Comparison of ENCODE assay signal across 7 mouse cellular contexts in the genomic region with DNA sequence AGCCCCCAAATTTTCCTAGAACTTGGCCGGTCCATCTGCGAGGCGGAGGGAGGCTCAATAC. TPM values are rescaled to one million over a fixed set of nuclear protein-coding genes. Genes with fewer than 3 reads are reported as not detected.
DNase-seq lines count a peak whose midpoint lies in the region; ATAC-seq lines count a peak whose summit lies in the region.

A gene (minus strand): TSS at position 14 of the 61 bp plus-strand sequence.

- peaks cover 13% of the 10 kb centered on the region for H3K4me1 ChIP-seq in lung, embryonic 16.5 days (replicated peaks; ENCODE audit: control insufficient read depth, insufficient read depth, low read length)
- peaks cover 6% of the 10 kb centered on the region; the same call in 1 of the 2 replicates for H3K4me1 ChIP-seq in forebrain, embryonic 11.5 days (replicated peaks; ENCODE audit: control insufficient read depth, insufficient read depth, low read length)
- peaks cover 27% of the 10 kb centered on the region for H3K4me1 ChIP-seq in limb, embryonic 13.5 days
- peaks cover 13% of the 10 kb centered on the region; the same call in 1 of the 2 replicates for H3K4me1 ChIP-seq in stomach, embryonic 14.5 days (ENCODE audit: control insufficient read depth, insufficient read depth, low read length)

- WGBS in lung, embryonic 16.5 days: 2% methylated on average over 3 of the region's 3 CpGs
- 2% methylated on average over 3 of the region's 3 CpGs for WGBS in forebrain, embryonic 11.5 days
- 0% methylated on average over 3 of the region's 3 CpGs for WGBS in limb, embryonic 13.5 days
- WGBS in stomach, embryonic 14.5 days: 0% methylated on average over 3 of the region's 3 CpGs

- H3K9ac ChIP-seq in lung, embryonic 16.5 days (ENCODE audit: low read length): peak within 1 kb of the TSS; percentile 83
- H3K9ac ChIP-seq in forebrain, embryonic 11.5 days (ENCODE audit: low read length): peak within 1 kb of the TSS; percentile 79
- peak within 1 kb of the TSS; percentile 86 for H3K9ac ChIP-seq in limb, embryonic 13.5 days
- peak within 1 kb of the TSS; percentile 74 for H3K9ac ChIP-seq in stomach, embryonic 14.5 days (replicated peaks; ENCODE audit: low read depth, low read length)

- peak within 1 kb of the TSS; percentile 60 for H3K27ac ChIP-seq in lung, embryonic 16.5 days (ENCODE audit: low read length)
- peak within 1 kb of the TSS; percentile 14; the same call in 1 of the 2 replicates for H3K27ac ChIP-seq in forebrain, embryonic 11.5 days (ENCODE audit: low read depth, low read length)
- peak within 1 kb of the TSS; percentile 34; the same call in 1 of the 2 replicates for H3K27ac ChIP-seq in limb, embryonic 13.5 days
- peak within 1 kb of the TSS; percentile 27 for H3K27ac ChIP-seq in stomach, embryonic 14.5 days (ENCODE audit: low read length)

- H3K4me2 ChIP-seq in lung, embryonic 16.5 days (ENCODE audit: low read depth, low read length): peak within 1 kb of the TSS; percentile 92
- H3K4me2 ChIP-seq in forebrain, embryonic 11.5 days (ENCODE audit: low read depth, low read length, severe bottlenecking): peak within 1 kb of the TSS; percentile 79
- H3K4me2 ChIP-seq in limb, embryonic 13.5 days (replicated peaks): peak within 1 kb of the TSS; percentile 70
- peak within 1 kb of the TSS; percentile 82 for H3K4me2 ChIP-seq in stomach, embryonic 14.5 days (replicated peaks; ENCODE audit: low read depth, low read length)

- peak within 1 kb of the TSS; percentile 77 for H3K4me3 ChIP-seq in lung, embryonic 16.5 days (ENCODE audit: low read length)
- H3K4me3 ChIP-seq in forebrain, embryonic 11.5 days (ENCODE audit: low read depth, low read length): peak within 1 kb of the TSS; percentile 66
- peak within 1 kb of the TSS; percentile 79 for H3K4me3 ChIP-seq in limb, embryonic 13.5 days
- H3K4me3 ChIP-seq in stomach, embryonic 14.5 days (ENCODE audit: low read depth, low read length): peak within 1 kb of the TSS; percentile 59

- no peaks in the 10 kb centered on the region for H3K27me3 ChIP-seq in lung, embryonic 16.5 days (ENCODE audit: control insufficient read depth, insufficient read depth, low read depth, low read length)
- H3K27me3 ChIP-seq in forebrain, embryonic 11.5 days (ENCODE audit: control insufficient read depth, insufficient read depth, low read length): no peaks in the 10 kb centered on the region; the same call in 1 of the 2 replicates
- 0 out of 2 replicates have a peak, but pooled peaks cover 9% of the 10 kb centered on the region for H3K27me3 ChIP-seq in limb, embryonic 13.5 days
- no peaks in the 10 kb centered on the region for H3K27me3 ChIP-seq in stomach, embryonic 14.5 days (ENCODE audit: control insufficient read depth, insufficient read depth, low read length)

- no peaks in the 10 kb centered on the region for H3K9me3 ChIP-seq in lung, embryonic 16.5 days (ENCODE audit: control insufficient read depth, low read length)
- no peaks in the 10 kb centered on the region for H3K9me3 ChIP-seq in forebrain, embryonic 11.5 days (ENCODE audit: control insufficient read depth, low read length)
- no peaks in the 10 kb centered on the region for H3K9me3 ChIP-seq in limb, embryonic 13.5 days
- H3K9me3 ChIP-seq in stomach, embryonic 14.5 days (ENCODE audit: control insufficient read depth, low read depth, low read length): no peaks in the 10 kb centered on the region

- DNase-seq in lung, postnatal 4 days: no peak
- DNase-seq in forebrain, embryonic 11.5 days (ENCODE audit: low spot score): no peak
- DNase-seq in adrenal gland, postnatal 25 days: no peak
- DNase-seq in spleen, postnatal 36 days (ENCODE audit: low spot score in 2 of 2): no peak

- no peak for ATAC-seq in lung, embryonic 16.5 days (ENCODE audit: low read depth)
- no peak for ATAC-seq in forebrain, embryonic 11.5 days (replicated peaks; ENCODE audit: low FRiP score)
- ATAC-seq in limb, embryonic 13.5 days (ENCODE audit: low FRiP score, low read depth): no peak
- no peak for ATAC-seq in stomach, embryonic 14.5 days (ENCODE audit: insufficient number of reproducible peaks, insufficient read depth, low FRiP score, low read depth)

- 0 out of 2 replicates have a peak, but pooled peaks cover 3% of the 10 kb centered on the region for H3K36me3 ChIP-seq in lung, embryonic 16.5 days (ENCODE audit: control insufficient read depth, insufficient read depth, low read length)
- H3K36me3 ChIP-seq in forebrain, embryonic 11.5 days (ENCODE audit: control insufficient read depth, insufficient read depth, low read length): no peaks in the 10 kb centered on the region
- H3K36me3 ChIP-seq in limb, embryonic 13.5 days: peaks cover 17% of the 10 kb centered on the region
- H3K36me3 ChIP-seq in stomach, embryonic 14.5 days (ENCODE audit: control insufficient read depth, insufficient read depth, low read length): no peaks in the 10 kb centered on the region

RNA-seq across cellular contexts. Expression of the gene that starts here (rescaled TPM):
- 0.26 and 0.41 TPM in 2 replicates for polyA plus RNA-seq in lung, embryonic 16.5 days (2015; fragmentation: Nextera tagmentation; extraction: Ambion mirVana)
- polyA plus RNA-seq in forebrain, embryonic 11.5 days (2014; fragmentation: Nextera tagmentation; extraction: Ambion mirVana): 1.4 and 1.6 TPM in 2 replicates
- 0.37 and 0.52 TPM in 2 replicates for polyA plus RNA-seq in limb, embryonic 13.5 days (2015; fragmentation: Nextera tagmentation; extraction: Ambion mirVana)
- polyA plus RNA-seq in stomach, embryonic 14.5 days (2014; fragmentation: Nextera tagmentation; extraction: Ambion mirVana): 0.98 and 1.2 TPM in 2 replicates
- total RNA-seq in adrenal gland, postnatal 25 days (2021): 0.91 TPM in 1 of 2 replicates, not detected in the other
